Mouse (Mus musculus) stomach, embryonic 14.5 days (tissue): ENCODE data around the gene Neurl4. TPM values are rescaled to one million over a fixed set of nuclear protein-coding genes. Genes with fewer than 3 reads are reported as not detected.

Source experiments
- ATAC-seq: fragments of 200-750 bp; cut with Nextera tagmentation; 2 replicates; pipeline ENCODE4 v1.8.0; 2017; ENCODE audit warnings: low read depth, moderate TSS enrichment; ENCODE audit not compliant: insufficient number of reproducible peaks, insufficient read depth, low FRiP score
- H3K27ac ChIP-seq: fragments of 300-500 bp; sonication (generic); 2 replicates; pipeline ENCODE4 v1.5.1; 2014; ENCODE audit warnings: mild to moderate bottlenecking, low read length, moderate library complexity, mixed read lengths
- H3K27me3 ChIP-seq: fragments of 300-500 bp; sonication (generic); 2 replicates; pipeline ENCODE4 v1.6.1; 2014; ENCODE audit warnings: low read length, control low read depth, mixed read lengths; ENCODE audit not compliant: control insufficient read depth, insufficient read depth
- H3K36me3 ChIP-seq: fragments of 300-500 bp; sonication (generic); 2 replicates; pipeline ENCODE4 v1.6.1; 2014; ENCODE audit warnings: mild to moderate bottlenecking, control low read depth, low read length, moderate library complexity, mixed read lengths; ENCODE audit not compliant: control insufficient read depth, insufficient read depth
- H3K4me1 ChIP-seq: fragments of 300-500 bp; sonication (generic); 2 replicates; pipeline ENCODE4 v1.6.1; 2014; ENCODE audit warnings: low read length, control low read depth, mixed read lengths; ENCODE audit not compliant: control insufficient read depth, insufficient read depth
- H3K4me2 ChIP-seq: fragments of 300-500 bp; sonication (generic); replicated peaks from 2 replicates; pipeline ENCODE4 v1.6.1; 2014; ENCODE audit warnings: low read depth, low read length, control low read depth
- H3K4me3 ChIP-seq: fragments of 300-500 bp; sonication (generic); 2 replicates; pipeline ENCODE4 v1.5.1; 2014; ENCODE audit warnings: low read depth, low read length, control low read depth
- H3K9ac ChIP-seq: fragments of 300-500 bp; sonication (generic); replicated peaks from 2 replicates; pipeline ENCODE4 v1.6.1; 2014; ENCODE audit warnings: low read depth, mild to moderate bottlenecking, control low read depth, low read length, moderate library complexity, mixed read lengths
- H3K9me3 ChIP-seq: fragments of 300-500 bp; sonication (generic); 2 replicates; pipeline ENCODE4 v1.6.1; 2016; ENCODE audit warnings: low read depth, low read length, control low read depth; ENCODE audit not compliant: control insufficient read depth
- WGBS: fragments of 180-500 bp; shearing (Covaris S2); extraction: QIAGEN DNeasy Blood & Tissue Kit; methylation state at CpG from one replicate; pipeline ENCODE4 v1.1.7; 2014; 5-methylcytosine and 5-hydroxymethylcytosine counted together
- polyA plus RNA-seq: library from polyadenylated mRNA; unstranded; fragments of >200 nt; fragmentation: Nextera tagmentation; extraction: Ambion mirVana; gene quantifications from 2 replicates; pipeline ENCODE4 v1.2.1, GENCODE M21; 2014

Neurl4 gene
- polyA plus RNA-seq, 1 experiment from 2014 or later: 12.6 TPM

DNA sequence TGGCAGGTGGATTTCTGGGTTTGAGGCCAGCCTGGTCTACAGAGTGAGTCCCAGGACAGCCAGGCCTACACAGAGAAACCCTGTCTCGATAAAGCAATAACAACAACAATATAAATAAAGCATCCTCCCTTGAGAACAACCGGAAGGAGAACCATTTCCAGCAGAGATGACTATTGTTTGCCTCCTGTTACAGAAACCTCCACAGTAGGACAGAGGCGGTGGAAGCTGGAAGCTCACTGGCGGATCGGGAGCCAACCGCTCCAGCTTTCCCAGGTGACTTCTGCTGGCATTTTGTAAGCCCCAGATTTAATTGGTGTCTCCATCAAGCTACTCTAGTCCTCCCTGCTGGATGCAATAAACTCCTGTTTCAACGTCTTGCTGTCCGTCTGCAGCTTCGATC is 35.3 kb upstream of the Neurl4 start:
- no peak for ATAC-seq
- no peak overlapping the region for H3K4me2 ChIP-seq
- no peak overlapping the region for H3K4me3 ChIP-seq
- no peak overlapping the region for H3K27ac ChIP-seq
- no peak overlapping the region for H3K9ac ChIP-seq
- H3K27me3 ChIP-seq: no peaks in the 10 kb centered on the region
- H3K9me3 ChIP-seq: no peaks in the 10 kb centered on the region
- H3K4me1 ChIP-seq: no peaks in the 10 kb centered on the region
- 84% methylated on average over 9 of the region's 9 CpGs for WGBS
- H3K36me3 ChIP-seq: no peaks in the 10 kb centered on the region

GRCm38 (mm10) chr11:69867335-69867734 is 33.5 kb upstream of the Neurl4 start:
- no peaks in the 10 kb centered on the region for H3K27me3 ChIP-seq
- H3K27ac ChIP-seq: no peak overlapping the region
- WGBS: 63% methylated on average over 9 of the region's 9 CpGs
- H3K4me3 ChIP-seq: no peak overlapping the region
- no peak overlapping the region for H3K9ac ChIP-seq
- H3K9me3 ChIP-seq: no peaks in the 10 kb centered on the region
- H3K4me2 ChIP-seq: no peak overlapping the region
- no peak for ATAC-seq
- no peaks in the 10 kb centered on the region for H3K36me3 ChIP-seq
- no peaks in the 10 kb centered on the region for H3K4me1 ChIP-seq

- WGBS: 78% methylated on average over 2 of the region's 2 CpGs
- no peaks in the 10 kb centered on the region for H3K36me3 ChIP-seq
- H3K4me2 ChIP-seq: no peak overlapping the region
- H3K4me1 ChIP-seq: peaks cover under 1% of the 10 kb centered on the region; the same call in 1 of the 2 replicates
- no peak overlapping the region for H3K9ac ChIP-seq
- H3K9me3 ChIP-seq: no peaks in the 10 kb centered on the region
- no peak overlapping the region for H3K4me3 ChIP-seq
- no peaks in the 10 kb centered on the region for H3K27me3 ChIP-seq
- ATAC-seq: no peak
- H3K27ac ChIP-seq: no peak overlapping the region
These were observed 30.4 kb upstream of the Neurl4 start for GRCm38 (mm10) chr11:69870289-69871069.

GRCm38 (mm10) chr11:69871822-69872221 is 29.1 kb upstream of the Neurl4 start:
- WGBS: 87% methylated on average over 7 of the region's 7 CpGs
- H3K4me1 ChIP-seq: peaks cover 7% of the 10 kb centered on the region; the same call in 1 of the 2 replicates
- H3K27me3 ChIP-seq: no peaks in the 10 kb centered on the region
- no peak overlapping the region for H3K27ac ChIP-seq
- no peaks in the 10 kb centered on the region for H3K36me3 ChIP-seq
- ATAC-seq: no peak
- H3K9me3 ChIP-seq: no peaks in the 10 kb centered on the region
- H3K4me3 ChIP-seq: no peak overlapping the region
- no peak overlapping the region for H3K9ac ChIP-seq
- no peak overlapping the region for H3K4me2 ChIP-seq

DNA sequence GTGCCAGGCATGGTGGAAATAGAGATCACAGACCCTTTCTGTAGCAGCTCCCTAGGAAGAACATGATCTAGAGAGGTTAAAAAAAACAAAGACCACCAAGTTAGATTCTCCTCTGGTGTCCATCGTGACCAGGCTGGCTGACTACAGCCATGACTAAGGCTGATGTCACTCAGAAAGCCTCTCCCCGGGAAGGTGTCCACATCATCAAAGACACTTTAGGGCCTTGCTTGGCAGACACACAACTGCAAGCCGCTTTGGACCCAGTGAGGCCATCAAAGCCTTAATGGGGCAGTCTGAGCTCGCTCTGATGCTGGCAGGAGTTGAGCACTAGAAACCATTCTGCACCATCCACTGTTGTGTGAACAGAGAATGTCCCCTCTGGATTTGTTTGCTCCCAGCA is 28.4 kb upstream of the Neurl4 start:
- WGBS: 81% methylated on average over 4 of the region's 4 CpGs
- Histone ChIP-seq H3K27ac (no peak overlapping the region), H3K9me3 (no peaks in the 10 kb centered on the region), H3K36me3 (no peaks in the 10 kb centered on the region), H3K9ac (no peak overlapping the region), H3K27me3 (no peaks in the 10 kb centered on the region), H3K4me1 (peaks cover 7% of the 10 kb centered on the region; the same call in 1 of the 2 replicates), H3K4me3 (no peak overlapping the region), H3K4me2 (no peak overlapping the region)
- no peak for ATAC-seq

DNA sequence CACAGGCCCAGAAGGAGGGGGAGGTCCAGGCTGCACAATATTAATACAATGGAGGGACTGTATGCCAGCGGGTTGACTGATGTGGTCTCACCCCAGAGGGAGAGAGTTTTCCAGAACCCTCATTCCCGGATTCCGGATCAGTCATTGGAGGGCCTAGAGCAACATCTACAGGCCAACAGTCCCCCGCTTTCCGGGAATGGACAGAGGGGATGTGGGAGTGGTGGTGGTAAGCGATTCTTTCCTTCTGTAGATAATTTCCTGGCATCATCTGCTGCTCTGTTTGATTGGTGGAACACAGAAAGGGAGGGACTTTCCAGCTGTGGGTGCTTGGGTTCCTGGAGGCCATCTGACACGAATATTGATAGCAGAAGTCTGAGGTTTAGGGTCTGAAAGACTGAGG is 24.7 kb upstream of the Neurl4 start:
- Histone ChIP-seq H3K9me3 (no peaks in the 10 kb centered on the region), H3K9ac (no peak overlapping the region), H3K27ac (peak overlapping the region; percentile 28; the same call in 1 of the 2 replicates), H3K27me3 (no peaks in the 10 kb centered on the region), H3K36me3 (no peaks in the 10 kb centered on the region), H3K4me2 (no peak overlapping the region), H3K4me3 (no peak overlapping the region), H3K4me1 (peaks cover 20% of the 10 kb centered on the region)
- WGBS: 36% methylated on average over 7 of the region's 7 CpGs
- no peak for ATAC-seq

DNA sequence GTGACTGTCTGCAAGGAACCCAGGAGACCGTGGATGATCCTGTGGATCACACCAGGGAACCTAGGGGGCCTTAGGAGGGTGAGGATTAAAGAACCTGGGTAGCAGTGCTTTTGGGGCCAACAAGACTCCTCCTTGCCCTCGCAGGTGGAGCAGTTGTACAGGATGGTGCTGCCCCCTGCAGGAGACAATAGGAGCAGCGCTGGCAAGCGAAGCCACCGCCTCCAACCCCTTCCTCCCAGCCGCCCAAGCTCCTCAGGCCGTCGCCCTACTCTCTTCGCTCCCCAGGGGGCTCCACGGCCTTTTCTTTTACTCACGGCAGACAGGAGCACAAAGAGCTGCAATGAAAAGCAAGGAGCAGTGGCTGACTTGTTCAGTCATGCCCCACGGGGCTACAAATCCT is 24.0 kb upstream of the Neurl4 start:
- Histone ChIP-seq H3K9ac (no peak overlapping the region), H3K4me1 (peaks cover 23% of the 10 kb centered on the region)
- ATAC-seq: no peak

GRCm38 (mm10) chr11:69877878-69878277 is 23.0 kb upstream of the Neurl4 start, which contains the start of gene Tmem95:
Gene Tmem95 (minus strand): TSS chr11:69878018.
- no peak within 1 kb of the TSS for H3K4me3 ChIP-seq
- no peaks in the 10 kb centered on the region for H3K36me3 ChIP-seq
- no peak for ATAC-seq
- H3K4me1 ChIP-seq: peaks cover 23% of the 10 kb centered on the region
- 0 out of 2 replicates have a peak within 1 kb of the TSS, but pooled peaks have one; percentile 28 for H3K27ac ChIP-seq
- no peaks in the 10 kb centered on the region for H3K9me3 ChIP-seq
- H3K27me3 ChIP-seq: no peaks in the 10 kb centered on the region
- peak within 1 kb of the TSS; percentile 19 for H3K4me2 ChIP-seq
- no peak within 1 kb of the TSS for H3K9ac ChIP-seq
- 85% methylated on average over 11 of the region's 11 CpGs for WGBS

More for the DNA sequence above, 24.0 kb upstream of the Neurl4 start:
- no peak overlapping the region for H3K4me3 ChIP-seq
- peak overlapping the region; percentile 19 for H3K4me2 ChIP-seq
- H3K36me3 ChIP-seq: no peaks in the 10 kb centered on the region
- WGBS: 3% methylated on average over 12 of the region's 12 CpGs
- H3K27me3 ChIP-seq: no peaks in the 10 kb centered on the region
- no peaks in the 10 kb centered on the region for H3K9me3 ChIP-seq
- peak overlapping the region; percentile 28; the same call in 1 of the 2 replicates for H3K27ac ChIP-seq
